In the genomic region with DNA sequence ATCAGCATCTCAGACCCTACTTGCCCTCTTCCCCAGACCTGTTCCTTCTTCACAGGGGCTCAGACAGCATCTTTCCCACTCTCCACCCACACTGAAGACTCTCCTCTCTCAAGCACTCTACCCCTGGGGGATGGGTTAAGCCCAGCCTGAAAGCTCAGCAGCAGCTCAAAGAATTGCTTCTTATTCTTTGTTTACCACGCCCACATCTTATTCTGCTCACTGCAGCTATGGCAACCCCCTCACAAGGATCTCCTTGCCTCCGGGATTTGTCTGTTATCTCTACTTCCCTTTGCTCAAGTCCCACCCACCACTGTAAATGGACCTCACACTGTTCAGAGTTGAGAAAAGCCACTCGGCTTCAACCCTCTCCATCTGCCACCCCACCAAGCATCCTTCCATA, we compare ENCODE assay signal across 11 mouse cellular contexts. TPM values are rescaled to one million over a fixed set of nuclear protein-coding genes. Genes with fewer than 3 reads are reported as not detected.
DNase-seq lines count a peak whose midpoint lies in the region; ATAC-seq and TF ChIP-seq lines count a peak whose summit lies in the region.
"Had no signal": no experiment of that assay in that cellular context is flagged by ENCODE, and none has a peak within 500 bp of the region (broad histone marks: within the 10 kb centered on the region; RNA-seq: fewer than 3 reads in every experiment).

No protein-coding gene starts in this region.

- peak; percentile 56; the same call in 1 of the 2 replicates for ATAC-seq in embryonic facial prominence, embryonic 11.5 days (replicated peaks; ENCODE audit: insufficient number of reproducible peaks, low FRiP score, low TSS enrichment, low read depth)
- ATAC-seq in hindbrain, postnatal 0 days = peak; percentile 55; the same call in 1 of the 2 replicates
- ATAC-seq: CD4-positive, CD25-positive, alpha-beta regulatory T cell, adult 4 months had no signal

- no peaks in the 10 kb centered on the region for H3K36me3 ChIP-seq in embryonic facial prominence, embryonic 11.5 days (replicated peaks; ENCODE audit: control insufficient read depth, insufficient read depth, low read depth, low read length)
- no peaks in the 10 kb centered on the region for H3K36me3 ChIP-seq in hindbrain, postnatal 0 days (ENCODE audit: insufficient read depth, low read length)

- no peak for TF ChIP-seq CTCF in hindbrain, postnatal 0 days (IDR thresholded peaks at IDR 0.05; ENCODE audit: low read depth)

- H3K4me1 ChIP-seq in embryonic facial prominence, embryonic 11.5 days (ENCODE audit: control insufficient read depth, insufficient read depth, low read length) = no peaks in the 10 kb centered on the region
- H3K4me1 ChIP-seq in hindbrain, postnatal 0 days (ENCODE audit: insufficient read depth, low read length) = no peaks in the 10 kb centered on the region; the same call in 1 of the 2 replicates

- intact Hi-C loops in left cerebral cortex, postnatal 4 days (cut with DNase I) = no loop called here

- peak; percentile 4 for DNase-seq in left cerebral cortex, adult 11 months (ENCODE audit: low spot score)
- no peak for DNase-seq in left cerebral cortex, postnatal 4 days
- DNase-seq in embryonic facial prominence, embryonic 11.5 days (ENCODE audit: low spot score) = peak; percentile 29
- peak; percentile 24 for DNase-seq in hindbrain, postnatal 0 days (ENCODE audit: low spot score)
- DNase-seq in right cerebral cortex, adult 2 months (ENCODE audit: low spot score in 2 of 2) = peak; percentile 18 to 55
- no peak for DNase-seq in thymus, postnatal 14 days
- no peak for DNase-seq in cerebellum, adult 18-20 months
- DNase-seq in thymus, postnatal 4 days = no peak
- DNase-seq: heart, postnatal 4 days had no signal

- no peak overlapping the region for H3K9ac ChIP-seq in embryonic facial prominence, embryonic 11.5 days (replicated peaks; ENCODE audit: low read length)
- no peak overlapping the region for H3K9ac ChIP-seq in hindbrain, postnatal 0 days (replicated peaks; ENCODE audit: low read length)

- no peaks in the 10 kb centered on the region for H3K9me3 ChIP-seq in embryonic facial prominence, embryonic 11.5 days (replicated peaks; ENCODE audit: control insufficient read depth, low read length)
- H3K9me3 ChIP-seq in hindbrain, postnatal 0 days (ENCODE audit: low read length) = no peaks in the 10 kb centered on the region

- no peak overlapping the region for H3K4me3 ChIP-seq in embryonic facial prominence, embryonic 11.5 days (ENCODE audit: low read depth, low read length)
- H3K4me3 ChIP-seq in hindbrain, postnatal 0 days (ENCODE audit: low read length) = no peak overlapping the region
- H3K4me3 ChIP-seq: megakaryocyte, embryonic 14.5 days had no signal

- H3K27me3 ChIP-seq in embryonic facial prominence, embryonic 11.5 days (ENCODE audit: control insufficient read depth, insufficient read depth, low read length) = no peaks in the 10 kb centered on the region
- no peaks in the 10 kb centered on the region for H3K27me3 ChIP-seq in hindbrain, postnatal 0 days (ENCODE audit: insufficient read depth, low read length)
- H3K27me3 ChIP-seq: megakaryocyte, embryonic 14.5 days had no signal

- no peak overlapping the region for H3K4me2 ChIP-seq in embryonic facial prominence, embryonic 11.5 days (ENCODE audit: low read depth, low read length)
- no peak overlapping the region for H3K4me2 ChIP-seq in hindbrain, postnatal 0 days (ENCODE audit: low read depth, low read length)

- no peak overlapping the region for H3K27ac ChIP-seq in embryonic facial prominence, embryonic 11.5 days (replicated peaks; ENCODE audit: low read depth, low read length)
- H3K27ac ChIP-seq in hindbrain, postnatal 0 days = no peak overlapping the region

- WGBS in embryonic facial prominence, embryonic 11.5 days = 18% methylated on average over 3 of the region's 3 CpGs
- WGBS in hindbrain, postnatal 0 days = 13% methylated on average over 3 of the region's 3 CpGs

RNA-seq across cellular contexts. Expression of a gene that starts 28.7 kb away (rescaled TPM):
- total RNA-seq in left cerebral cortex, postnatal 4 days (2021) = 10 to 100 TPM in 1 of 2 experiments, 1 to 10 TPM in 1; 9.8 to 12.2 TPM
- polyA plus RNA-seq in embryonic facial prominence, embryonic 11.5 days (2014; fragmentation: Nextera tagmentation; extraction: Ambion mirVana) = 6.1 and 7.0 TPM in 2 replicates
- 6.0 and 9.3 TPM in 2 replicates for total RNA-seq in hindbrain, postnatal 0 days (2014; rRNA removed)
- 2.3 and 3.2 TPM in 2 replicates for polyA plus RNA-seq in hindbrain, postnatal 0 days (2015; fragmentation: Nextera tagmentation; extraction: Ambion mirVana)

Comparison
In these comparisons a context has a peak if more than half of its experiments do, and no peak if none do; other contexts are left out.
1. DNase-seq: peak in left cerebral cortex, adult 11 months (single experiment), embryonic facial prominence, embryonic 11.5 days (single experiment), hindbrain, postnatal 0 days (single experiment) and right cerebral cortex, adult 2 months (2 of 2); none in left cerebral cortex, postnatal 4 days (single experiment), thymus, postnatal 14 days (single experiment), cerebellum, adult 18-20 months (0 of 2) and thymus, postnatal 4 days (single experiment).